Mouse (Mus musculus) liver, adult 2 months (tissue): ENCODE measurements around the gene Rbfox3. TPM values are rescaled to one million over a fixed set of nuclear protein-coding genes. Genes with fewer than 3 reads are reported as not detected.
A peak's percentile ranks its signal among the peaks of the same experiment; 100 is the strongest.

Experiments used
- DNase-seq: peaks from one replicate; pipeline ENCODE4 v3.0.0-alpha.2; 2011; ENCODE audit warnings: low read depth, low spot score; ENCODE audit errors: extremely low read depth
- H3K27ac ChIP-seq: fragments of 200-500 bp; replicated peaks from 2 replicates; pipeline ENCODE4 v1.5.1; 2012; ENCODE audit warnings: low read depth, mild to moderate bottlenecking, control low read depth, inconsistent platforms, low read length; ENCODE audit not compliant: insufficient read depth
- H3K27me3 ChIP-seq: fragments of 200-500 bp; 2 replicates; pipeline ENCODE4 v1.6.1; 2012; ENCODE audit warnings: mild to moderate bottlenecking, moderate library complexity, low read length, inconsistent platforms; ENCODE audit not compliant: control insufficient read depth, insufficient read depth
- H3K36me3 ChIP-seq: fragments of 200-500 bp; 2 replicates; pipeline ENCODE4 v1.6.1; 2012; ENCODE audit warnings: low read length, inconsistent platforms; ENCODE audit not compliant: control insufficient read depth, insufficient read depth
- H3K4me1 ChIP-seq: fragments of 200-500 bp; 2 replicates; pipeline ENCODE4 v1.6.1; 2011; ENCODE audit warnings: low read length; ENCODE audit not compliant: control insufficient read depth, insufficient read depth
- H3K4me3 ChIP-seq: fragments of 200-500 bp; 2 replicates; pipeline ENCODE4 v1.5.1; 2011; ENCODE audit warnings: low read depth, mild to moderate bottlenecking, control low read depth, low read length, moderate library complexity; ENCODE audit not compliant: insufficient read depth
- H3K79me2 ChIP-seq: fragments of 200-500 bp; 2 replicates; pipeline ENCODE4 v1.6.1; 2012; ENCODE audit warnings: inconsistent platforms, mild to moderate bottlenecking, low read length, moderate library complexity; ENCODE audit not compliant: control insufficient read depth, insufficient read depth
- H3K9ac ChIP-seq: fragments of 200-500 bp; 2 replicates; pipeline ENCODE4 v1.6.1; 2012; ENCODE audit warnings: low read depth, mild to moderate bottlenecking, control low read depth, inconsistent platforms, low read length
- CTCF ChIP-seq: fragments of 200-500 bp; IDR thresholded peaks from 2 replicates; pipeline ENCODE4 v1.5.1; 2011; ENCODE audit warnings: low read depth, low read length, control low read depth
- POLR2A ChIP-seq: fragments of 200-500 bp; IDR thresholded peaks from 2 replicates; pipeline ENCODE4 v1.6.1; 2011; ENCODE audit warnings: low read length, control low read depth; ENCODE audit not compliant: insufficient read depth; ENCODE audit errors: extremely low read depth
- WGBS: fragments of 180-500 bp; shearing (Covaris S2); methylation state at CpG from one replicate; pipeline ENCODE4 v1.1.7; 2018; 5-methylcytosine and 5-hydroxymethylcytosine counted together
- polyA plus RNA-seq: library from polyadenylated mRNA; depleted of rRNA; stranded (reverse); fragments of >200 nt; gene quantifications from 2 replicates; pipeline ENCODE4 v1.2.3, GENCODE M21; 2012
- total RNA-seq: library from RNA; depleted of rRNA; stranded (reverse); fragments of >200 nt; gene quantifications from 2 replicates; pipeline ENCODE4 v1.2.3, GENCODE M21; 2014

Gene Rbfox3
- total and polyA plus RNA-seq, 2 experiments, result 0.28 to 0.44 TPM

DNA sequence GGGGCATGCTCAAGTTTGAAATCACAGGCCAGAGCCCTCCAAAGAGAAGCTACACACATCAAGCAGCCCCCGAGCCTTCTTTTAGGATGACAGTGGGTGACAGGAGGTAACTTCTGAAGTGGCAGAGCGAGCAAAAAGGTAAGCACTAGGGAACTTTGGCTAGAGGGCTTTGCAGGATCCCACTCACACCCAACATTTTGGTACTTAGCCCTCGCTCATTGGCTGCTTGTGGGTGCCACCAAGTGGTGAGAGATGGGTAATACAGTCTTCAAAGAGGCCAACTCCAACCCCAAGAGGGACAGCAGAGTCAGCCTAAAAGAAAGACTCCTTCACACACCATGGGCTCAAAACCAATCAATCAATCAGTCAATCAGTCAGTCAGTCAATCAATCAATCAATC, 168.6 kb downstream of the Rbfox3 start:
- peak; percentile 21 for DNase-seq
- Histone ChIP-seq H3K79me2 (no peaks in the 10 kb centered on the region), H3K4me1 (no peaks in the 10 kb centered on the region), H3K36me3 (no peaks in the 10 kb centered on the region), H3K4me3 (no peak overlapping the region), H3K27ac (no peak overlapping the region), H3K9ac (no peak overlapping the region), H3K27me3 (no peaks in the 10 kb centered on the region)
- TF ChIP-seq CTCF (peak; percentile 71), POLR2A (no peak)
- 10% methylated on average over 3 of the region's 3 CpGs for WGBS

DNA sequence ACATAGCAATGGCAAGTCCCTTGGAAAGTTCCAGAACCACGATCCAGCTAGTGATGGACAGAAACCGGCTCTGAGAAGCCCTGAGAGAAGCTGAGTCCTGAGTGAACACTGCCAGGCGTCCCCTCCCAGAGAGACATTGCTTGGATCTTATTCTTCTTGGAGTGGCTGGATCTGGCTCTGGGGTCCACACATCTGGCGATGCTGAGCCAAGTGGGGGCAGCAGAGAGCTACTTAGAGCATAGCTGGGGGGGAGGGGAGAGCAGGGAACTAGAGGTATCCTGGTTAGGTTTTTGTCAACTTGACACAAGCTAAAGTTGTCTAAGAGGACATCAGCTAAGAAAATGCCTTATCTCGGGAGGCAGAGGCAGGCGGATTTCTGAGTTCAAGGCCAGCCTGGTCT, 170.1 kb downstream of the Rbfox3 start:
- H3K4me1 ChIP-seq, result no peaks in the 10 kb centered on the region
- no peak overlapping the region for H3K27ac ChIP-seq
- no peaks in the 10 kb centered on the region for H3K36me3 ChIP-seq
- no peaks in the 10 kb centered on the region for H3K27me3 ChIP-seq
- no peaks in the 10 kb centered on the region for H3K79me2 ChIP-seq
- WGBS, result 26% methylated on average over 6 of the region's 6 CpGs
- no peak for DNase-seq
- peak; percentile 50 for TF ChIP-seq CTCF
- no peak for TF ChIP-seq POLR2A
- no peak overlapping the region for H3K4me3 ChIP-seq
- H3K9ac ChIP-seq, result no peak overlapping the region

GRCm38 (mm10) chr11:118740001-118740400, 171.4 kb downstream of the Rbfox3 start:
- Histone ChIP-seq H3K27me3 (no peaks in the 10 kb centered on the region), H3K9ac (no peak overlapping the region), H3K4me3 (no peak overlapping the region), H3K36me3 (no peaks in the 10 kb centered on the region), H3K4me1 (no peaks in the 10 kb centered on the region), H3K79me2 (no peaks in the 10 kb centered on the region), H3K27ac (no peak overlapping the region)
- TF ChIP-seq CTCF (peak; percentile 97), POLR2A (no peak)
- DNase-seq, result peak; percentile 62
- 11% methylated on average over 6 of the region's 6 CpGs for WGBS

GRCm38 (mm10) chr11:118738855-118739832, 172.3 kb downstream of the Rbfox3 start:
- Histone ChIP-seq H3K27me3 (no peaks in the 10 kb centered on the region), H3K4me3 (no peak overlapping the region), H3K36me3 (no peaks in the 10 kb centered on the region), H3K4me1 (no peaks in the 10 kb centered on the region), H3K9ac (no peak overlapping the region), H3K79me2 (no peaks in the 10 kb centered on the region), H3K27ac (no peak overlapping the region)
- TF ChIP-seq POLR2A (no peak), CTCF (peak; percentile 97)
- peak; percentile 68 for DNase-seq
- WGBS, result 11% methylated on average over 23 of the region's 23 CpGs

GRCm38 (mm10) chr11:118738323-118738722, 173.1 kb downstream of the Rbfox3 start:
- Histone ChIP-seq H3K79me2 (no peaks in the 10 kb centered on the region), H3K36me3 (no peaks in the 10 kb centered on the region), H3K4me3 (no peak overlapping the region), H3K27me3 (no peaks in the 10 kb centered on the region), H3K27ac (no peak overlapping the region), H3K4me1 (no peaks in the 10 kb centered on the region), H3K9ac (no peak overlapping the region)
- 59% methylated on average over 7 of the region's 7 CpGs for WGBS
- DNase-seq, result no peak
- TF ChIP-seq CTCF (peak; percentile 82), POLR2A (no peak)

DNA sequence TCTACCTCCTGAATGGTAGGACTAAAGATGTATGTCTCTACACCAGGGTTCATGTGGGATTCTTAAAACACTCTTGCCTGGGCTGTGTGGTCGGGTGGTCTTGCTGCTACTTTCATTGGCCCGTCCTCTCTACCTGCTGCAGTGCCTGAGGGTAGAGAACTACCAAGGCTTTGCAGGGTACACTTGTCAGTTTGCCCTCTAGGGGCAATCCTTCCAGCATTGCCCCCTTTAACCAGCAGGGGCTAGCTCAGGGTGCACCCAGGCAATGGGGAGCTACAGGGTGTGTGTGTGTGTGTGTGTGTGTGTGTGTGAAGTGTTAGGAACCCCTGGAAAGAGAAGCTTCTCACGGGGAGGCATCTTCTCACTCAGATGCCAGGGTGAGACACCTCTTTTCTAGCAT, 173.6 kb downstream of the Rbfox3 start:
- H3K27ac ChIP-seq, result no peak overlapping the region
- no peaks in the 10 kb centered on the region for H3K79me2 ChIP-seq
- H3K4me1 ChIP-seq, result no peaks in the 10 kb centered on the region
- WGBS, result 69% methylated on average over 3 of the region's 3 CpGs
- no peaks in the 10 kb centered on the region for H3K27me3 ChIP-seq
- no peak for DNase-seq
- TF ChIP-seq CTCF (no peak), POLR2A (no peak)
- no peak overlapping the region for H3K9ac ChIP-seq
- H3K4me3 ChIP-seq, result no peak overlapping the region
- no peaks in the 10 kb centered on the region for H3K36me3 ChIP-seq
